Mouse (Mus musculus) spleen, postnatal 14 days (tissue): Measurements from ENCODE around the gene Lrmda.

ENCODE experiments used
- DNase-seq, 2 experiments: peaks; one replicate each; pipeline ENCODE4 v3.0.0; 2021 to 2022; ENCODE audit warnings: low spot score in 2 of 2

Lrmda gene

DNA sequence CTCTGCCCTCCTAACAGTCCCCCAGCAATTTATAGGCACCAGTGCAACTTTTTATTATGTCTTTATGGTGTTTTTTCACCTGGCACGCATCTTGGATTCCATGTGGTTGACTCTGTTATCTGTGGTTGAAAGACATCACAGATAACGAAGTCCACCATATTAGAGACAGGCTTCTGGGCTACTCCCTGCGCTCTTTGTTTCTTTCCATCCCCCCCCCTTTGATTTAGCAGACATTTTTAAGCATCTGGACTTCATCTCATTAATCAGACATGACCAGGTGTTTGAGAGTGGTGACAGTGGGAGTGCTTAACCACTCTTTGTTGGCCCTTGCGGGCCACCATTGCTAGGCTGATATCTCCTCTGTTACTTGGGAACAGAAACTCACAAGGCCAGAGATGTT, 71.8 kb downstream of the Lrmda start:
- no peak for DNase-seq

DNA sequence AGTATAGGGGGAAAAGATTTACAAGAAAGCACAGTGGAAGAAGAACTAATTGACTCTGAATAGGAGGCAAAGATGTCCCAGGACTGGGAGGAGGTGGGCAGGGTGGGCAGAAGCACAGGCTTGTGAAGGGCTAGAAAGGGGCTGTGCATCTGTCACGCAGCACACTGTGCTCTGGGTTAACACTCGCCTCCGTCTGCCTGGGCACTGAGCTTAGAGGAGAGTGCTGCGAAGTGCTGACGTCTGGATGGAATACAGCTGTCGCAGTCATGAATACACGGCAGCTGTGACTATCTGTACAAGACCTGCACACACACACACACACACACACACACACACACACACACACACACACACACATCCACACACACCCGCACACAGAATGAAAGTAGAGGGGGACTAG, 73.6 kb downstream of the Lrmda start:
- DNase-seq: no peak

DNA sequence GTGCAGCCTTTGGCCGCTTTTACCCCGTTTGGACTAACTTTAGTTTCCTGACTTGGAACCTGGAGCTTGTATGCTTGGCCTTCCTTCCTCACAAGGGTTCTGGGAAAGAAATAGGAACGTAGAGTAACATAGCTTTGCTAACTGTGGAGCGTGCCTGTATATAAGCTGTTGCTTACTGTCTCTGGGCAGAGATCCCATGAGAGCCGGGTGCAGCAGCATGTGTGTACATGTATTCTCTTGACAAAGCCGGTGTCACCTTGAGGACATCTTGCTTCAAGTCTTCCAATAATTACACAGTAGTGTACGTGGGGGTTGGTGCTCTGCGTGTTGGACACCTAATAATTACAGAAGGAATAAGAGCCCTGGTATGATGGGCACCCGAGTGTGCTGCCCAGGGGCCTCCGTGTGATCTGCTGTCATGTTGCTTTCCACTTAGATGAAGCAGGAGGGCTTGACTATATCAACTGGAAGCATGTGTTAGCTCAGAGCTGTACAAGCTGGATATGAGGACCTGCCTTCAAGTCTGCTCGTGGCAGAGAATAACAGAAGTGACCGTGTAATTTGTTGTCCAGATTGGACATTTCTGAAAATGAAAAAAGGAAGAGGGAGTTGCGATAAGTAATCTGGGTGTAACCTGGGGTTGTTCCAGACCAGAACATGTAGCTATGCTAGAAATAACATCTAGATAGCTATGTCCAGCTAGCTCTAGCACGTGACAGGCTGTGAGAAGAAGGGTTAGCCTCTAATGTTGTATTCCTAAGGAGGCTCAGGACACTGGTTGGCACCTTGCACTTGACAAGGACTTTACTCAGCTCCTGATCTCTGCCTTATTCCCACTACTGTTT, 82.7 kb downstream of the Lrmda start:
- DNase-seq: no peak

DNA sequence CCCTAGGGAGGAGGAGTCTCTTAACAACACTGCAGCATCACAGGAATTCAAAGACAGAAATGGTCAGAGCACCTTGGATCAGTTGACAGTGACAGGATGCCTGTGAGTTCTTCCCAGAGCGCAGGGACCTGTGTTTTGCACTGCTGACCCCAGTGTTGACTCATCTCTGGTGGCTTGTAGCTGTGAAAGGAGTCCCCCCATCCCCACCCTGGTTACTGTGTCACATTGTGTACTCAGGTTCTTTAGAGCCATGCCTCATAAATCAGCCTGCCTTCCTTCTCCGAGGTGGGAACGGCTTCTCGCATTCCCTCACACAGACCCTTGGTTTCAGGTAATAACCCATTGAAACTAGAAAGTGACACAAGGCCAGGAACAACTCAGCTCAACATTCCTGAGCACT, 86.3 kb downstream of the Lrmda start:
- no peak for DNase-seq

DNA sequence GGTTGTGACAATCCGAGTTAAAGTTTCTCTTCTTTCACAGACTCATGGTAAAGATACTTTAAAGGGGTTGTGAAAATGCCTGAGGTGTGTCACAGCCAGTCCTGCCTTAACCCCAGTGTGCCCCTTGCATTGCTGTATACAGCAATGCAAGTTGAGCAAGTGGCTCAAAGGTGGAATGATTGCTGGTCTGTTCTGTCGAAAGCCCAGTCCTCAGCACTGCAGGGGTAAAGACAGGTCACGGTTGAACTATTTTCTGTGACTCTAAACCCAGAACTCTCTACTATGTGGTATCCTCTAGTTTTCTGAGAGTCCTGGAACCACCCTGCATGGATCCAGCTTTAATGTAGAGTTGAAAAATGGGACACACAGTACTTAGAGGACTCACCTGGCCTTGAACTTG, 87.3 kb downstream of the Lrmda start:
- no peak for DNase-seq

DNA sequence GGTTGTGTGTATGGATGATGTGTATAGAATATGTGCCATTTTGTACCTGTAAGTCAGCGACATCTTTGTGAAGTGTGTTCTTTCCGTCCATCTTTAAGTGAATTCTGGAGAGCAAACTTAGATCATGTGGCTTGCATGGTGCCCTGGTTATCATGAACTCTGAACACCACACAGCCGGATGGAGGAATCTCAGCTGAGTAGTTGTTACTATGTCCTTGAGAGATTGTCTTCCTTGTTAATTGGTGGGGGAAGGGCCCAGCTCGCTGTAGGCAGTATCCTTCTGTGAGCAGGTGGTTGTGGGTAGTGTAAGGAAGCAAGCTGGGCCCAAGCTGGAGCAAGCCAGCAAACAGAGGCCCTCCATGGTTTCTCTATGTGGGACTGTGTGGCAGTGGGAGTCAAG, 89.9 kb downstream of the Lrmda start:
- no peak for DNase-seq

DNA sequence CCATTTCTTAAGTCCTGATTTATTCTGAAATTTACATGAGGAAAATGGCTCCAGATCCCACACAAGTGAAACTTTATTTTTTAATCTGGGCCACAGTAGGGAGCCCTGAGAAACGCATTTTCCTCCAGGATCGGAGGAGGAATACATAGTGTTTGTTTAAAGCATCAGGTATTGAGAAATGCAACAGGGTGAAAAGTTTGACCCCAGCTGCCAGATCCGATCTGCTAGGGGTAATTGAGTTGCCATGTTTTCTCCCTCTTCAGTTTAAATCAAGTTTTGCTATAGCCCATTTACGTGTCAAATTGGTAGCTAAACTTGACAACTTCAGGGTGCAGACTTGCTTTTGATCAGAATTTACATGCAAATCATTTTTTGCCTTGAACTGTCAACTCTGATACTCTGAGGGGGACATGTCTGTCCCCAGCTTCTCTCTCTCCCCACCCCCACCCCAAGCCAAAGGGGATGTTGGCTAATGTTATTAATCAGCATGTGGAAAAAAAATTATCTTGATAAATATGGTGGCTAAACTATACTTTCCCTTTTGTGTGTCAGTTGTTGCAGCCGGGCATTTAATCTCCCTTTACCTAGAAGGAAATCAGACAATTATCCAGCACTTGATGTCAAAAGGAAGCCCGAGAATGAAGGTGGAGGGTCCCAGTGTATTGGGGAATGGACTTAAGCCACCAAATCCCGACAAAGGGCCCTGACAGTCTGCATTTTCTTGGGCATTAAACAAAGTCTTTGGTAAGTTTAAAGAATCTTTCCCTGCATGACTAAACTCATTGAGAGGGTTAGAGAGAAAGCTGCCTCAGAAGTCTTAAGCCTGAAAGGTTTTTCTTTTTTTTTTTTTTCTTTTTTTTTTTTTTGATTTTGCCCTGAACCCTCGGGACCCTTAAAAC, 94.2 kb downstream of the Lrmda start:
- DNase-seq: no peak

DNA sequence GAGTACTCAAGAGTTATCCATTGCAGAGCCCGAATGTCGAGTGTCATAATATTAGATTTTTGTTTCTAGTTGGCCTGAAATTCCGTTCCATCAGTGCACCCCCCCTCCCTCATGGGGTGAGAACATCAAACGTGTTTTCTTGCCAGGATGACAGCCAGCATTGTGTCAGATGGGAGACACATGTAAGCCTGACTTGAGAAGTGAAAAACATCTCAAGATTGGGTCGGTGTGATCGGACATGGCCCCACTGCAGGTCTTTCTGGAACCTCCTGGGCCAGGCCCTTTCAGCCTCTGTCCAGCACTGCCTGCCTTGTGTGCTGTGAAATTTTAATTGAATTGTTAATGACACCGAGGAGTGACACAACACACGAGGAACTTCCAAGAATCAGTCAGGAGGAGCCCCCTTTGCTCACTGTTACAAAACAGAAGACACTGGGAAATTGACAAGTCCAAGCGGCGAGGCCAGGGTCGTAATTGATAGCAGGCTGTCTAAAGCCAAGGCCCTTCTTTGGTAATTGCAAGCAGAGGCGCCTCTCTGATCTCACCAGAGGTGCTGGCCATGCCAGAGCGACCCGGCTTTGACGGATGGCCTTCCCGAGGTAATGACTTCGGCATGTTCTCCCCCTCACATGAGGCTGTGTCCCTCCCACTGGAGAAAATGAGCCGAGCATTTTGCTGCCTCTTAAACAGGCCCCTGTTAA, 95.3 kb downstream of the Lrmda start:
- no peak for DNase-seq

DNA sequence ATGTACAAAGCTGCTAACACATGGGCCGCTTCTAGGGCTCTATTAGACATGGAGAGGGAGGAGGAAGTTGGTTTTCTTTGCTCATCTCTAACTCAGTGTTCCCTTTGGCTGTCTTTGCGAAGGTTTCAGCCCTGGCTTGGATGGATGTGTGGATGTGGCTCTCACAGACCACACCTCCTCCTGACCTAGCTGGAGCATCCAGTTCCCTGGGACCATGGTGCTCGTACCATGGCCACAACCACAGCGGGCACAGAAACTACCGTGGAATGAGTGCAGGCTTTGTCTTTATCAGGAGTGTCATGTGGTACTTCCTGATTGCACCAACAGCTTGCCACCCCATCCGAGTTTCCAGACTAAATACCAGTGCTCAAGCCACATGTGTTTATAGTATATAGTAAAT, 98.6 kb downstream of the Lrmda start:
- no peak for DNase-seq

DNA sequence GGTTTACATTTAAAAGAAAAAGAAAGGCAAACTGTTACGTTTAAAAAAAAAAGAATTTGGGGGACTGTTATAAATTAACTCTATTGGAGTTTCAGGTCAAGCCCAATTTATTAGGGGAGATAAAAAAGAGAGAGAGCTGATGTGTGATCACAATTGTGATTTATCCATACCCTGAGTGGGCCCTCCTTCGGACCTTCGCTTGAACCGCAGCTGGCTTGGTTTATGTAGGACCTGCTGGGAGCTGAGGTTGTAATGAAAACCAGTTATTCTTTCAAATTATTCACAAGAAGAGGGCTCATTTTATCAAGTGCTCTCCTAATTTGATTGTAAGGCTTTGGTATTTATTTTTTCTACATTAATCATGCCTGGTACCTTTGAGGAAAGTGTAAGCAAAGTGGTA, 99.0 kb downstream of the Lrmda start:
- no peak for DNase-seq

DNA sequence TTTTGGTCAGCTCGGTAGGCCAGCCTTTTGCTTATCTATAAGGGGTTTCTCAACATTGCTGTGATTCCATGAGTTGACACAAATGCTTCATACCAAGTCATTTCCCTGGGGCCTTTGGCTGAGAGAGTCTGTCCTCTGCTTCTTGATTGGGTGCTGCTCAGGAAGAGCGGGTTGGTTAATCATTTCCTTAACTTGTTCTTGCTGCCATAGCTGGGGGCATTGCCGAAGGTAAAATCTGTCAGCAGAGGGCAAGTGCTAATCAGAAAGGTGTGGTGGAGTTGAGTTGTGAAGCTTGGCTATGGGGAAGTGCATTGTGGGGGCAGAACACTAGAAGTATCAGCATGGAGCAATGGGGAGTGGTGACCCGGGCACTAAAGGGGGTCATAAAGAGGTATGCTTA, 106.8 kb downstream of the Lrmda start:
- DNase-seq: no peak

DNA sequence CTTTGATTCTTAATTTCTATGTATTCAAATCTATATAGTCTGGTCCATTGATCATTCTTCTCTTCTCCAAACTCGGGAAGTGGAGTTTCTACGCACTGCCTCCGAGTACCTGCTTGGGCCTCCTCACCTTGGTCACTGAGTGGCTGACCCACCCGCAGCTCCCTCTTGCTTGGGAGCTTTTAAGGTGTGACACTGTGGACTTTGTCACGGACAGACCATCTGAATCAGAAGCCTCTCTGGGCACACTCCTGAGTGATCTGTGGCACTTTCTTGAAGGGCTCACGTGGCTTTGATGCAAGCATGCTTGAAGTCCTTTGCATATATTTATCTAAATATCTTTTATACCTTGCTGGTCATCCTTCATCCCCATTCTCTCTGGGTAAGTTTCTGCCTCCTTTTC, 107.3 kb downstream of the Lrmda start:
- DNase-seq: no peak

DNA sequence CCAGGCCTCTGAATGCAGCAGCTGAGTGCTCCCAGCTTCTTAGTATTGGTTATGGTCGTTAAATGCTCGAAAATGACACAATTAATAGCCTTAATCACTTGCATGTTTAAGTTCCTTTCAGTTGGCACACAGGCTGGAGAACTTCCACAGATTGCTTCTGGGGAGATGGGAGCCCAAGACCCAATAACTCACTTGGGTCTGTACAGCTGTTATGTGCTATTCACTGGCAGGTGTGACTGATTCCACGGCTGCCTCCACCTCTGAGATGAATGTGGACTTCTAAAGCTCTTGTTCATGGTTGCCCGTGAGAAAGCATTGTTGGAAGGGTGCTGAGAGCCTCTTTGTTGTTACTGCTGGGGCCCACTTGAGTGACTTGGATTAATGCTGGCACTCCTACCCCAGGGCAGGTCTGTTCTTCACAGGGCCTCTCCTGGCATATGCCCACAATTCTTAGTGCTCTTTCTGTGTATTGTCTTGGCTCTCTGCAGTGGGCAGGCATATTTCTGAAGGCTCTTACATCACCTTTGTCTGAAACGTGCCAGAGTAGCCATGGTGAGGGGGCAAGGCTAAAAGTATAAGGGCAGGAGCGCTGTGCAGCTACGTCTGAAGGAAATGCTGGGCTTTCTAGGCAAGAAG, 111.6 kb downstream of the Lrmda start:
- DNase-seq: no peak

DNA sequence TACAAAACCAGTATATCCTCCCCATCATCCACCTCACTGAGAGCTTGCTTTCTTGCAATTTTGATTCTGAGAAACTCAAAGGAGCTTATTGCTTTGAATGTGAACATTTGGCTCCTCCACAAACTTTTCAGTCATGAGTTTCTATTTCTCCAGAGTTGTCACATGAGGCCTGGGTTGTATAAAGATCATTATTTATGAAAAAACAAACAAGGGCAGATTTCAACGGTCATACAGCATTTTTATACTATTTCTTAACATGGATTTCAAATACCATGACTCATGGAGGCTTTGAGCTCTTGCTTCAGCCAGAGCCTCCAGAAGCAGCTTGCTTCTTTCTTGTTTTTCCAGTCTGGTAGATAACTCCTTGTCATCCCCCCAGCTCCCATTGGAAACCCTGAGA, 119.8 kb downstream of the Lrmda start:
- no peak for DNase-seq

DNA sequence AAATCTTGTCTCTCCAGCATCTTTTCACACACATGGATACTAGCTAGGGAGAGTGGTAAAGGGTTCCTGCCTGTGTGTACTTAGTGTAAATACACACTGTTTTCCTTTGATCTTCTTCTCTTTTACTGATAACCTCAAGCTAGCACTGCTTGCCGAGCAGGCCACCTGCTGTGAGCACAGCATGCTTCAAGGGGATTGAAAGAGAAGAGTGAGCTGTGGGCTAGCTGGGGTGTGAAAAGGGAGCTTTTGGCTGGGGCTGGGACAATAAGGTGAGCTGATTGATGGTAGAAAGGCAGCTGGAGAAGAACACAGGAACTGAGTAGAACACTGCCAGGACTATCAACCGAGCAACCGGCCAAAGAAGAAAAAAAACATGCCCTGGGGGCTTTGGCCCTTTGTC, 124.5 kb downstream of the Lrmda start:
- no peak for DNase-seq

DNA sequence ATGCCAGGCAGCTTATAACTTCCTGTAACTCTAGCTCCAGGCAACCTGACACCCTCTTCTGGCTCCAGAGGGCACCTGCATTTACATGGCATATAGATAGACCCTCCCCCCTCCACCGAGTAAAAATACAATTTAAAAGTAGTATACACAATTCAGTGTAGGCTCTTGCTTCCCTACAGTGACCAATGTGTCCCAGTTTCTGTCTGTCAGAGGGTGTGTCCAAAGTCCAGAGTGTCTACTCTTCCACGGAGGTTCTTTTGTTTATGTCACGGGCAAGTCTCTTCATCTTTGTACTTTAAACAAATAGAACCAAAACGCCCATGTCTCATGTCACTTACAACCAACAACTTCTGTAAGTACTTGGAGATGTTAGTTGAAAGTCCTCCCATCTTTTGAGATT, 126.4 kb downstream of the Lrmda start:
- DNase-seq: no peak

DNA sequence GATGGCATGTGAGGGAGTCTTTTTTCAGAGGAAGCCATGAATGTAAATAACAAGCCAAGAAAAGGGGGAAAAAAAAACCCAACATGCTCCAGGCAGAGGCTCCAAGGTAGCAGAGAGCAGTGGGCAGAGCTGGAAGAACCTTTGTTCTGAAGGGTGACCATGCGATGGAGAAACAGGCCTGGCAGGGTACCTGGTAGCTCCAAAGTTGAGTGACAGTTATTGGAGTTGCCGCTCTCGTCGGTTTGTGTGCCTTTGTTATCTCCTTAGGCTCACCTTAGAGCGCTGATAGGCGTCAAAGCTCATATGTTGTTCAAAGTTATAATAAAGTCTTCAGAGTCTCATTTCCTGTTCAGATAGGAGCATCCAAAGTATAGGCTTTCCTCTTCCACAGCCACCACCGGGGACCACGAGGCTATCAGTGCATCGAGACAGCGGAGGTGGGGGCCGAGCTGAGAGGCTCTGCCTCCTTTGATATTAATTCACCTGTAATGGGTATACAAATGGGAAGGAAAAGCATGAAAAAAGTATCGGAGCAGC, 127.1 kb downstream of the Lrmda start:
- no peak for DNase-seq

DNA sequence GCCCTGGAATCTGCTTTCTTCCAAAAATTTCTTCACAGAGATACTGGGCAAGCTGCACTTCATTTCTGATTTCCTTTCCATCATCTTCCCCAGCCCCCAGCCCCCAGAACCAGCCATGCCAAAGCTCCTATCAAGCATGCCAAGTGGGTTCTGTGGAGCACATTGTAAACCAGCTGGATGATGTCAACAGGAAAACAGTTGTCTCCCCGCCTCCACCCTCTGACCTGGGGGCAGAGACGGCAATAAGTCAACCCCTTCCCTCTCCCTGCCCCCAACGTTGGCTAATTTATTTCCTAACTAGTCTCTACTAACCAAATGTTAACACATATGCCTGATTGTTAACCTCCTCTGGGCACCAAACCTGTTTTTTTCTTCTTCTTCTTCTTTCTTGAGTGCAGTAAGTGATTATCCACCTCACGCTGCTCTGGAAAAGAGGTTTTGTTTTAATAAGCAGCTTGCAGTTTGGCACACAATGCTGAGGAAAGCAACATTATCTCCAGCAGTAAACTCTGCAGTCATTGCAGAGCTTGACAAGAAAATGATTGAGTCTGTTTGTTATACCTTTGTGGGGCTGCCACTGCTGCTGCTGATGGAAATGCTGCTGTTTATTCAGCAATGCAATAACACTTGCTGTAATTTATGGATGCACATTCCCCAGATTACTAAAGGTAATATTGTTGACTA, 128.0 kb downstream of the Lrmda start:
- no peak for DNase-seq

DNA sequence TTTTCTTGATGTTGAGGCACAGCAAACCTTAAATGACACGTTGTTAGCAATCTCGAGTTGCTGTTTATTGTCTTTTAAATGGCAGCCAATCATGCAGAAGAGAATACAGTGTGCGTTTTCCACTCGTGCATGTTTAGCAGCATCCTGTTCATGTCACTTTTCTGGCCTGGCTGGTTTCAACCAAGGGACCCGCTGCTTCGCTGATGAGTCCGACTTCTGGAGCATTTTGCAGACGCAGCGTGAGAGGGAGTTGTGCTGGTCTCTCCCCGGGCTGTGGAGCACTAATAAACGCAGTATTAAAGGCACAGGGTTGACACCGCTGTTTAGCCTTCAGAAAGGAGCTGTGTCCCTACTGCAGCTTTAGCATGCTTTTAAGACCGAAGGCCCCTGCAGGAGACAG, 133.2 kb downstream of the Lrmda start:
- no peak for DNase-seq

DNA sequence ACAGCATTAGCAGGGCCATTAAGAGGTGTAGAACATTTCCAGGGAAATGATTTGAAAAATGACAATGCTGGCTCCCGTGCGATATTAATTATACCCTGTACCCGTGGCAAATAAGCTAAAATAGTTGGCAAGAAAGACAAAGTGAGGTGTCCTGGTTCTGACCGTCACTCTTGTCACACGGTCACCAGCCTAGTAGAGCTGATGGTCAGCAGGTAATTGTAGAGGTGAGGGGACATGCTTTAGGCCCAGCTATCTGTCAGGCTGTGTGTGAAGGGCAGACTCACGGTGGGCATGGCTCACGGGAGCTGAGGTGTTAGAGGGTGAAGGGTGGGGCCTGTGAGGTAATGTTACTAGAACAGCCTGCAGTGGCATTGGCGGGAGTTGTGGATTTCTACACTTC, 134.6 kb downstream of the Lrmda start:
- no peak for DNase-seq

DNA sequence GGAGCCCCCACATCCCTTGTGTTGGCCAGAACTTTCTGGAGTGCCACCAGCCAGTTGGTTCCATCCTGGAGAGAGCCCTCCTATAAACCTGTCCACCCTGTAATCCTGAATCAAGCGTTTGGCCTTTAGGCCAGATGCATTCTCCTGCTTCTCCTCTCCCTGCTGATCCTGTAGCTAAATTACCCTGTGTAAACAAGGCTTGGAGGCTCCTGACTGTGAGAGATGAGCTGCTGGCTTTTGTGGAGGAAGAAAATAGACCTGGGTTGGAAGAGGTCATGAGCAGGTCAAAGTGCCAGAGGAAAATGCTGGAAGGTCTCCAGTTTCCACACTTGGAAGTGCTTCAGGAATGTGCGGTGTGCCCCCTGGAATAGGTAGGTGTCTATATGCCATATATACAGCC, 135.5 kb downstream of the Lrmda start:
- no peak for DNase-seq
